Mouse (Mus musculus) urinary bladder, postnatal 14 days (tissue): ENCODE data around the gene Gnai1.

Source experiments
- DNase-seq: peaks from one replicate; pipeline ENCODE4 v3.0.0; 2021; ENCODE audit warnings: low spot score

Gene Gnai1

DNA sequence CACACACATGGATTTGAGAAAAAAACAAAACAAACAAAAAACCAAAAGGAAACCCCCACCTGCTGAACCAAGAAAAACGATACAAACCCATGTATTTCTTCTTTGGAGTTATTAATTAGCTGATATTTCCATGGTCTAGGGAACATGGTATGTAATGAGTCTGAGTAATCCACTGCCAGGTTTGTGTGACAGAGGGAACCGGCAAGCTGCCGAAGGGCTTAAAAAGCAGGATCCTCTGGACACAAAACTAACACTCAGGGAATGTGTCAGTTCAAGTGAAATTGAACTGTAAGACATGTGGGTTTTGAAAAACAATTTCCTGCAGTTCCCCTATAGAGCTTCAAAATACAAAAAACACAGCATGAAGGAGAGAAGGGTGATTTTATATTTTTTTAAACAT lies 72.1 kb downstream of the Gnai1 start:
- no peak for DNase-seq

DNA sequence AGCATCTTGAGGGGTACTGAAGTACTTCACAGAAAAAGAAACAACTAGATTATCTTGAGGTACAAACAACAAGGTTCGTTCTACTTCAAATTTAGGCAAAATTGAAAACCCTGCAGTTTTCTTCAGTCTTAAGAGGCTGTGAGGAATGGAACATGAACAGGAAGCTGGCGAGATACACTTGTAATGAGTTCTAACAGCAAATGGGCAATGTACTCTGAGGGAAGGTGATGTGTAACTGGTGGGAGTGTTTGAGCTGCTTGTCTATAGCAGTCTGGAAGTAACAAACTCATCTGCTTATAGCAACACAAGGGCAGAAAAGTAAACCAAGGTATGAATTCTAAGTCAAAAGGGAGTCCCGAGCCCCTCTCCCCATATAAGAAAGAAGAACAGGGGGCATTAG lies 78.1 kb downstream of the Gnai1 start:
- no peak for DNase-seq

DNA sequence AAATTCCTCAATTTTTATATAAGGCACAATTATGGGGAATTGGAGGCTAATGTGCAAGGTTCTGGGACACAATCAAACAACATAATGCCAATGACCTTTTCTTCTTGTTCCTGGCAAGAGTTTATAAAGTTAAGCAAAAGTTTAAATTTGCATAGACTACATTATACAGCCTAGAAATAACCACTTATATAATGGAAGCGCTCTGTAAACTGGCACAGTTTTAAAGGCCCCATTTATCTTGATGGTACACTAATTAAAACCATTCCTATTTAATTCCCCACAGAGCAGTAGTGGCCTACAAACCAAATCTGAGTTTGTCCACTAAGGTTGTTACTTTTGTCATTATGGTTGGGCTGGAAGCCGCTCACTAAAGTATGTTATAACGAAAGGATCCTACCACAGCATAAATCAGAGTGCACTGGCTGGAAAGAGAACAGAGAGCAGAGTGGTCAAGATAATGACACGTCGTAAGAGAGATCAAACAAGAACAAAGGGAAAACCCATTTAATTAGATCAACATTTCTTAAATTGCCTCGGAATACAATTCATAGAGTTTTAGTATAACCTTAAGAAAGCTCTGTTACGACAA lies 85.7 kb downstream of the Gnai1 start:
- DNase-seq: no peak

DNA sequence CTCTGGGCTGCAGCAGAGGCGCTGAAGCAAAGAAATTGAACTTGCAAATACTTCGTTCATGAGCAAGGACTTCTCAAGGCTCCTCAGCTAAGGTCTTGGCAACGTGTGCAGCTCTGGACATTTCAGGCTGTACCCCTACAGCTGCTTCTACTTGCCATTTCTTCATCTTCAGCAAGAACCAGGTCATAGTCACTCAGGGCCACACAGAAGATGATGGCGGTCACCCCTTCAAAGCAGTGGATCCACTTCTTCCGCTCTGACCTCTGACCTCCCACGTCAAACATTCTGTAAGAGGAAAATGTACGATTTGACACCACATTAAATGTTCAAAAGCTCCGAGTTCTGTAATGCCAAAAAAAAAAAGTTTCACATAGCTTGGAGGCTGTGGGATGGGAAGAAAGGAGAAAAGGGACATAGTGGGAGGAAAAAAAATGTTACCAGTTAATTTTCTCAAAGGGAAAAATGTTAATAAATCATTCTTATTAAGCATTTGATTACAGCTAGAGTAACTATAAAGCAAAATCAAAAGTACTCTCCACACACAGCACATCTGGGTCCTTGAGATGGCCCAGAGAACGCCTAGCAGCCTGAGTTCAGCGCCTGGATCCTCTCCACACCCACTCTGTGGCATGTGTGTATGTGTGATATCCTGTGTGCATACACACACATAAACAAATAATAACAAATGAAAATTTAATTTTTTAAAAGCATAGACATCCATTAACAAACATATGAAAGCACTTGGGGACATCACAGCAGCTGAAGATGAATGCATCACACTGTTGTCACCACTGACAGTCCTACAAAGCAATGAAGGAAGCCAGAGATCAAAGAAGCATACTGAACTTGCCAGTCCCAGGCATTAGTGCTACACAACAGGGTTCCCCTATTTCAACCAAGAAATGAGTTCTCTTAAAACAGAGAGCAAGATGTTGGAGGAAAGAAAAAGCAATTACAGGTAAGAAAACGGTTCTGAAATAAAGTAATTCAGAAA lies 86.6 kb downstream of the Gnai1 start:
- no peak for DNase-seq

DNA sequence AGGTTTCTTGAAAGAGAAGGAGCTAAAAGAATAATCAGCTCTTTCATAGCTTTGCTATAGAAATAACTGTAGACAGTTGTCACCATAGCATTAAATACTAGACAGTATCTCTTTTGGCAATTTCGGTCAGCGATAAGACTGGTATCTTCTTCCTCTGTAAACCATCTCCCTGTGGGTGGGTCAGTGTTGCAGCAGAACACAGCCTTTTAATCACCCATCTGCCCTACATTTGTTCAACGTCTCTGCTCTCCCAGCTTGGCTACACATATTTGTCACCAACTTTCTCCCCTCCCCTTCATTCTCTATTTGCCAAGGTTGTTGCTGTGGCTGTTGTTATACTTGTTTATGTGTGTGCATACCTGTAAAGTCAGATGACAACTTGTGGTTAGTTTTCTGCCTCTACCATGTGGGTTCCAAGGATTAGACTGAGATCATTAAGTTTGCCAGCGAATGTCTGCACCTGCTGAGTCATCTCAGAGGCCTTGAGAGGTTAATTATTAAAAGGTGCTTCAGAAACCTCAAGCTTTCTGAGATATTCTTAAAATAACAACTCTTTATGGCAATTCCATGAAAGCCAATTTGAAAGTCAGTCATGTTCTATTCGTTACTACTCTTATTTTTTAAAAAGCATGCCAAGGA lies 109.7 kb downstream of the Gnai1 start:
- no peak for DNase-seq

DNA sequence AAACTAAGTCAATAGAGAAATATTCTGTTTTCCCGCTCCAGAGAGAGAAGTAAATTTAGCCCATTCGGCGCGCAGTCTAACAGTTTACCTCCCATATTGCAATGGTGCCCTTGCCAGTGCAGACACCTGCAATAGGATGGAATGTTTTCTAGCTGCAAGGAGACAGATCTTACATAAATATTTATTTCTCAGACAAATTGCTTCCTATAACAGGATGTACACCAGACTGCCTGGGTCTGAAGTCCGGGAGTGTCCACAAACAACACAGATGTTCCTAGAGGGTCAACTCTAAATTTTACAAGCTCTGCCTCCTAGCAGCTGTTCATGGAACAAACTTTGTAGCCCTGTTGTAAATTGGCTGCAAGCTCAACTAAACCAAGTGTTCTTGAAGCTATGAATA lies 111.0 kb downstream of the Gnai1 start:
- DNase-seq: no peak

DNA sequence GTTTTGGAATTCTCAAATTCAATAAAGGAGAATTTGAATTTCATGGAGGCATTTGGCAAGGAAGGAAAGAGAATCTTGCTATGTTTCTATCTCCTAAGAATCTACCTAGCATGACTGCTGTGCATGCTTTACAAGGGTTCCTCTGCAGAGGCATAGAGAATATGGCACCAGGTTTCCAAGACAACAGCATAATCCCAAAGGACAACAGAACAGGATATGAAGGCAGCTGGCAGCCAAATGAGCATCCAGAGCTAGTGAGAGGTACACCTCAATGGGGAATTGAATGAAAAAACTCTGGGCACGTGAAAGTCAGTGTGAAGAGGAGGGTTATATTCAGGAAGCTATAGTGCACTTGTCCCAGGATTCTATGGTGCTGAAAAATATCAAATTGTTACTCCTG lies 130.8 kb downstream of the Gnai1 start:
- DNase-seq: no peak

DNA sequence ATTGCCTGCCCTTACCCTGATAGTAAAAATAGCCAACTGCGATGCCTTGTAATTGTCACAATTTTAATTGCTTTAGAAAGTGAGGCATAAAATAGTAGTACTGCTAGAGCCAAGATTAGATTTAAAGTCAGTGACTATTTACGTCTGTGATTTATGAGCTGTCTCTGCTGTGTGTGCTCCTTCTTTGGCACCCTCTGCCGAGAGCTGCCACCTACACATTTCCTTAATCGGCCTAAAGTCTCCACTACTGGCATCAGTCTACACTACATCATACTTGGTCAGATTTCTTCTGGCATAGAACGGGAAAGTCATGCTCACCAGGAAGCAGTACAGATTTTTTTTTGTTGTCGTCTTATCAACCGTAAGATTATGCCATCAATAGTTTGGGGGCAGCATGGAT lies 131.3 kb downstream of the Gnai1 start:
- no peak for DNase-seq

DNA sequence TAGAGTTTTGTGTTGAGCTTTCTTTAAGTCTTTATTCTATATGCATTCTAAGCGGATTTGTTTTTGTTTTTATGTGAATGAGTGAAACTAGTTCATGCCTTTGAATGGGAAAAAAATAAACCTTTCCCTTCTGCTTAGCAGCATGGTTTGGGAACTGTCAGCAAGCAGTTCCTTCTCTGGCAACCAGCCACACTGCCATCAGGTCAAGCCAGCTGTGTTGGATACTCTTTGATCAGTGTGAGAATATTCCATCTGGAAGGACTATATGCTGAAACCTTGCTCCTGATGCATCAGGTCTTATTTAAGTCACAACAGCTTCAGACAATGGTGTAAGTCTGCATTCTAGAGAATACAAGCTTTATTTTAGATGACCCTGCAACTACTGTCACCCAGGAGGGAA lies 139.3 kb downstream of the Gnai1 start:
- DNase-seq: no peak

DNA sequence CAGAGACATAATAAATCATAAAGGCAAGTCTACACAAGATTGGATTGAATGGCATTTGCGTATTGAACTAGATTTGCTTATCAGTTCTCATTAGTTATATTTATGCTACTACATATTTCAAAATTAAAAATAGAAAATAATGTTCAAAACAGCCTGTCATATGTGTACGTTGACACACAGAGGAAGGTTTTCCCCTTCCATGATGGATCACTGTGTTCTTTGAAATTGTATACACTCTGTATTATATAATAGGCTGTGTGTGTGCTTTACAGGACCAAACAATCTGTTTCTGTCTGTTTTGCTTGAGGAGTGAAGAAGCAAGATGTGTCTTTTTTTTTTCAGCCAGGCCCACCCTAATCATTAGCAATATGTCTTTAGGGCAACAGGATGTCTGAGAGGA lies 141.9 kb downstream of the Gnai1 start:
- DNase-seq: no peak

DNA sequence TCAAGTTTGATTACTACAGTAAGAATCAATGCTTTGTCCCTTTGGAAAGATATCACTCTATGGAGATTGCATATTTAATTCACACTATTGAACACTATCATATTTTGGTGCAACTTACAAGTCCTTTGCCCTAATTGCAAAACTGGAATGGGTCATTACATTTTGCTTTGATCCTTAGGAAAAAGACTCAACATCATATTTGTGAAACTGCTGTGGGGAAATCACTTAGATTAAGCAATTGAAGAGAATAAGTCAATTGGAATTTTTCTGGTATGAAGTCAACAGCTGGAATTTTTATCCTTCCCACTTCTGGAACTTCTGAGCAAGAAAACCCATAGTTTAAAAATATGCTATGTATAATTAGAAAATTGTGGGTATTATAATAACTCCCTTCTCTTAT lies 142.3 kb downstream of the Gnai1 start:
- no peak for DNase-seq
